Mouse (Mus musculus): ENCODE results near the gene Klk8. TPM values are rescaled to one million over a fixed set of nuclear protein-coding genes. Genes with fewer than 3 reads are reported as not detected.

The Klk8 gene
- polyA plus RNA-seq (2016; fragmentation: Nextera tagmentation; extraction: Ambion mirVana) = 5.0 and 7.3 TPM in 2 replicates

- 1% methylated on average over 28 of the region's 28 CpGs for WGBS
- Histone ChIP-seq H3K4me1 (peaks cover 3% of the 10 kb centered on the region), H3K9me3 (no peaks in the 10 kb centered on the region), H3K4me3 (peak within 1 kb of the TSS; percentile 39), H3K4me2 (replicated peaks) (peak within 1 kb of the TSS; percentile 77), H3K36me3 (no peaks in the 10 kb centered on the region), H3K27me3 (replicated peaks) (peaks cover 31% of the 10 kb centered on the region), H3K27ac (no peak within 1 kb of the TSS), H3K9ac (peak within 1 kb of the TSS; percentile 38; the same call in 1 of the 2 replicates)
- ATAC-seq (ENCODE audit: low FRiP score, low read depth) = peak; percentile 26; the same call in 1 of the 2 replicates
Observed at GRCm38 (mm10) chr7:43797333-43797769, at the start of gene Klk8. TSS of gene Klk8 (plus strand) at chr7:43797577.

GRCm38 (mm10) chr7:43747788-43748187 is 49.6 kb upstream of the Klk8 start:
- no peak overlapping the region for H3K4me3 ChIP-seq
- no peaks in the 10 kb centered on the region for H3K9me3 ChIP-seq
- H3K27me3 ChIP-seq (replicated peaks) = no peaks in the 10 kb centered on the region
- no peak overlapping the region for H3K4me2 ChIP-seq (replicated peaks)
- H3K36me3 ChIP-seq = no peaks in the 10 kb centered on the region
- no peak overlapping the region for H3K9ac ChIP-seq
- ATAC-seq (ENCODE audit: low FRiP score, low read depth) = no peak
- 58% methylated on average over 1 of the region's 1 CpGs for WGBS
- no peak overlapping the region for H3K27ac ChIP-seq
- H3K4me1 ChIP-seq = no peaks in the 10 kb centered on the region

GRCm38 (mm10) chr7:43752806-43753205 is 44.6 kb upstream of the Klk8 start:
- ATAC-seq (ENCODE audit: low FRiP score, low read depth) = no peak
- Histone ChIP-seq H3K4me1 (no peaks in the 10 kb centered on the region), H3K4me2 (replicated peaks) (no peak overlapping the region), H3K9me3 (no peaks in the 10 kb centered on the region), H3K36me3 (no peaks in the 10 kb centered on the region), H3K4me3 (no peak overlapping the region), H3K9ac (no peak overlapping the region), H3K27ac (no peak overlapping the region), H3K27me3 (replicated peaks) (no peaks in the 10 kb centered on the region)
- 83% methylated on average over 2 of the region's 2 CpGs for WGBS

GRCm38 (mm10) chr7:43766484-43766883 is 30.9 kb upstream of the Klk8 start:
- H3K4me1 ChIP-seq = no peaks in the 10 kb centered on the region
- no peak overlapping the region for H3K4me3 ChIP-seq
- H3K4me2 ChIP-seq (replicated peaks) = no peak overlapping the region
- H3K9ac ChIP-seq = no peak overlapping the region
- no peaks in the 10 kb centered on the region for H3K9me3 ChIP-seq
- no peak overlapping the region for H3K27ac ChIP-seq
- no peaks in the 10 kb centered on the region for H3K36me3 ChIP-seq
- no peak for ATAC-seq (ENCODE audit: low FRiP score, low read depth)
- 65% methylated on average over 8 of the region's 8 CpGs for WGBS
- no peaks in the 10 kb centered on the region for H3K27me3 ChIP-seq (replicated peaks)

- no peaks in the 10 kb centered on the region for H3K36me3 ChIP-seq
- 87% methylated on average over 4 of the region's 4 CpGs for WGBS
- no peak within 1 kb of the TSS for H3K9ac ChIP-seq
- H3K4me3 ChIP-seq = no peak within 1 kb of the TSS
- no peak within 1 kb of the TSS for H3K27ac ChIP-seq
- no peaks in the 10 kb centered on the region for H3K27me3 ChIP-seq (replicated peaks)
- no peak for ATAC-seq (ENCODE audit: low FRiP score, low read depth)
- H3K4me1 ChIP-seq = no peaks in the 10 kb centered on the region
- H3K4me2 ChIP-seq (replicated peaks) = no peak within 1 kb of the TSS
- no peaks in the 10 kb centered on the region for H3K9me3 ChIP-seq
Observed at GRCm38 (mm10) chr7:43768597-43768996, 28.8 kb upstream of the Klk8 start, which contains the start of gene Klk12. TSS of gene Klk12 (plus strand) at chr7:43768897.

GRCm38 (mm10) chr7:43769636-43770035 is 27.7 kb upstream of the Klk8 start:
- Histone ChIP-seq H3K9ac (no peak overlapping the region), H3K36me3 (no peaks in the 10 kb centered on the region), H3K27me3 (replicated peaks) (no peaks in the 10 kb centered on the region), H3K4me1 (no peaks in the 10 kb centered on the region), H3K27ac (no peak overlapping the region), H3K4me2 (replicated peaks) (no peak overlapping the region), H3K9me3 (no peaks in the 10 kb centered on the region), H3K4me3 (no peak overlapping the region)
- no peak for ATAC-seq (ENCODE audit: low FRiP score, low read depth)
- WGBS = 89% methylated on average over 8 of the region's 8 CpGs

- no peak for ATAC-seq (ENCODE audit: low FRiP score, low read depth)
- 95% methylated on average over 10 of the region's 10 CpGs for WGBS
- no peaks in the 10 kb centered on the region for H3K36me3 ChIP-seq
- no peaks in the 10 kb centered on the region for H3K9me3 ChIP-seq
- H3K9ac ChIP-seq = no peak overlapping the region
- H3K4me1 ChIP-seq = no peaks in the 10 kb centered on the region
- H3K4me3 ChIP-seq = no peak overlapping the region
- no peak overlapping the region for H3K4me2 ChIP-seq (replicated peaks)
- H3K27me3 ChIP-seq (replicated peaks) = no peaks in the 10 kb centered on the region
- H3K27ac ChIP-seq = no peak overlapping the region
Observed at GRCm38 (mm10) chr7:43770701-43771100, 26.7 kb upstream of the Klk8 start.

GRCm38 (mm10) chr7:43771916-43772315 is 25.5 kb upstream of the Klk8 start:
- Histone ChIP-seq H3K27ac (no peak overlapping the region), H3K36me3 (no peaks in the 10 kb centered on the region), H3K27me3 (replicated peaks) (no peaks in the 10 kb centered on the region), H3K9me3 (no peaks in the 10 kb centered on the region), H3K4me2 (replicated peaks) (no peak overlapping the region), H3K4me1 (no peaks in the 10 kb centered on the region), H3K9ac (no peak overlapping the region), H3K4me3 (no peak overlapping the region)
- WGBS = 96% methylated on average over 6 of the region's 6 CpGs
- no peak for ATAC-seq (ENCODE audit: low FRiP score, low read depth)

GRCm38 (mm10) chr7:43772901-43773300 is 24.5 kb upstream of the Klk8 start:
- no peaks in the 10 kb centered on the region for H3K9me3 ChIP-seq
- no peak overlapping the region for H3K4me3 ChIP-seq
- H3K27me3 ChIP-seq (replicated peaks) = no peaks in the 10 kb centered on the region
- H3K4me2 ChIP-seq (replicated peaks) = no peak overlapping the region
- H3K36me3 ChIP-seq = no peaks in the 10 kb centered on the region
- H3K27ac ChIP-seq = no peak overlapping the region
- no peak for ATAC-seq (ENCODE audit: low FRiP score, low read depth)
- whole genome bisulfite sequencing = 64% methylated on average over 3 of the region's 3 CpGs
- H3K9ac ChIP-seq = no peak overlapping the region
- H3K4me1 ChIP-seq = no peaks in the 10 kb centered on the region

GRCm38 (mm10) chr7:43774364-43774763 is 23.0 kb upstream of the Klk8 start, which contains the start of gene Klk11:
TSS of gene Klk11 (plus strand) at chr7:43774604.
- no peak within 1 kb of the TSS for H3K4me3 ChIP-seq
- no peaks in the 10 kb centered on the region for H3K4me1 ChIP-seq
- no peak within 1 kb of the TSS for H3K9ac ChIP-seq
- ATAC-seq (ENCODE audit: low FRiP score, low read depth) = no peak
- H3K9me3 ChIP-seq = no peaks in the 10 kb centered on the region
- H3K36me3 ChIP-seq = no peaks in the 10 kb centered on the region
- no peaks in the 10 kb centered on the region for H3K27me3 ChIP-seq (replicated peaks)
- H3K27ac ChIP-seq = no peak within 1 kb of the TSS
- H3K4me2 ChIP-seq (replicated peaks) = no peak within 1 kb of the TSS
- WGBS = 94% methylated on average over 5 of the region's 5 CpGs

- no peak overlapping the region for H3K4me3 ChIP-seq
- no peak overlapping the region for H3K9ac ChIP-seq
- no peak overlapping the region for H3K4me2 ChIP-seq (replicated peaks)
- no peaks in the 10 kb centered on the region for H3K4me1 ChIP-seq
- H3K9me3 ChIP-seq = no peaks in the 10 kb centered on the region
- no peak for ATAC-seq (ENCODE audit: low FRiP score, low read depth)
- 51% methylated on average over 6 of the region's 6 CpGs for WGBS
- no peaks in the 10 kb centered on the region for H3K36me3 ChIP-seq
- no peak overlapping the region for H3K27ac ChIP-seq
- H3K27me3 ChIP-seq (replicated peaks) = no peaks in the 10 kb centered on the region
Observed at GRCm38 (mm10) chr7:43774802-43775201, 22.6 kb upstream of the Klk8 start.

GRCm38 (mm10) chr7:43775311-43776057 is 21.9 kb upstream of the Klk8 start:
- H3K27ac ChIP-seq = no peak overlapping the region
- WGBS = 52% methylated on average over 7 of the region's 7 CpGs
- H3K36me3 ChIP-seq = no peaks in the 10 kb centered on the region
- H3K27me3 ChIP-seq (replicated peaks) = no peaks in the 10 kb centered on the region
- H3K9me3 ChIP-seq = no peaks in the 10 kb centered on the region
- H3K9ac ChIP-seq = no peak overlapping the region
- no peak overlapping the region for H3K4me3 ChIP-seq
- no peak overlapping the region for H3K4me2 ChIP-seq (replicated peaks)
- ATAC-seq (ENCODE audit: low FRiP score, low read depth) = no peak
- H3K4me1 ChIP-seq = no peaks in the 10 kb centered on the region

- 89% methylated on average over 5 of the region's 5 CpGs for WGBS
- H3K4me2 ChIP-seq (replicated peaks) = no peak overlapping the region
- H3K4me3 ChIP-seq = no peak overlapping the region
- H3K9me3 ChIP-seq = no peaks in the 10 kb centered on the region
- no peak for ATAC-seq (ENCODE audit: low FRiP score, low read depth)
- no peaks in the 10 kb centered on the region for H3K27me3 ChIP-seq (replicated peaks)
- H3K36me3 ChIP-seq = no peaks in the 10 kb centered on the region
- H3K27ac ChIP-seq = no peak overlapping the region
- no peak overlapping the region for H3K9ac ChIP-seq
- no peaks in the 10 kb centered on the region for H3K4me1 ChIP-seq
Observed at GRCm38 (mm10) chr7:43776506-43776905, 20.9 kb upstream of the Klk8 start.

Measured in neural tube, embryonic 12.5 days (tissue).